Mouse (Mus musculus): ENCODE results near the gene Nos1ap. TPM values are rescaled to one million over a fixed set of nuclear protein-coding genes. Genes with fewer than 3 reads are reported as not detected.

Gene Nos1ap
- polyA plus RNA-seq, 1 experiment: 50.1 TPM

DNA sequence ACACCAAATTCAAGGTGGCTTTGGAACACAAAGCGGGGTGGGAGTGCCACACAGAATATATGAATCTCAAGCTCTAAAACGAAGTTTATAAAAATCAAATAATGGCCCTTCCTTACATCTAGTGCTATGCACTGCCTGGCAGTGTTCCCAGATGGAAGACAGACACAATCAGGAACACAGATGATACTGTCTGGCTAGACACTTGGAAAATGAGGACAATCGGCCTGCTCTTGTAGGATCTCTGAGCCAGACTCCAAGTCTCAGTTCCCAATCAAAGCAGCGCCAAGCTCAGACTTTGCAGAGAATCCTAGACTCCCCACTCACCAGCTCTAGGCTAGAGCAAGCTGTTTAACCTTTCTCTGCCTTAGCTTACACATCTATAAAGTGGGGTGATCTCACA, 85.3 kb downstream of the Nos1ap start:
- no peak for DNase-seq
- no peaks in the 10 kb centered on the region for H3K27me3 ChIP-seq (ENCODE audit: control insufficient read depth, insufficient read depth, low read length)
- TF ChIP-seq CTCF (IDR thresholded peaks at IDR 0.05; ENCODE audit: borderline replicate concordance, insufficient read depth, low read depth, low read length) (no peak), POLR2A (IDR thresholded peaks at IDR 0.05; ENCODE audit: borderline replicate concordance, insufficient read depth, low read length) (no peak)
- H3K27ac ChIP-seq (ENCODE audit: insufficient read depth, low read length): no peak overlapping the region
- no peak overlapping the region for H3K4me3 ChIP-seq (replicated peaks; ENCODE audit: insufficient read depth, low read depth, low read length)
- WGBS: 71% methylated on average over 4 of the region's 4 CpGs
- H3K4me1 ChIP-seq (ENCODE audit: control insufficient read depth, insufficient read depth, low read length): peaks cover 13% of the 10 kb centered on the region

DNA sequence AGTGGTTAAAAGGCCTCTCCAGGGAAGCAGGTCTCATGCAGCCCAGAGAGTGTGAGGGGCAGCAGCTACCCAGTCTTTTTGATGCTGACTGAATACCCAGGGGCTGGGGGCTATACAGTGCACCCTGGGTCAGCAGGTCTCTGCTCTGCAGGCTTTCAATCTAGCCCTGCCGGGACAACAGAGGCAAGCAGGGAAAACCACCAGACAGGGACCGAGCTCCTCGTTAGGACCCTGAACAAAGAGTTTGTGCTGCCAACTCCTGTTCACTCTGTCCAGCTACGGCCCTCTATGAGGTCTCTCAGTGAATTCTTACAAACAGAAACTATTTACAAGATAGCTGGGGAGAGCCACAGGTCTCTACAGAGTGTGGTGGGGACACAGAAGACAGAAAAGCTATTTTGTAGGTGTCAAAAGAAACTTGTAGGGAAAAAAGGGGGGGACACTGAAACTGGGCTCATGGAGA, 86.4 kb downstream of the Nos1ap start:
- Histone ChIP-seq H3K27me3 (ENCODE audit: control insufficient read depth, insufficient read depth, low read length) (no peaks in the 10 kb centered on the region), H3K4me1 (ENCODE audit: control insufficient read depth, insufficient read depth, low read length) (peaks cover 13% of the 10 kb centered on the region), H3K4me3 (replicated peaks; ENCODE audit: insufficient read depth, low read depth, low read length) (no peak overlapping the region), H3K27ac (ENCODE audit: insufficient read depth, low read length) (no peak overlapping the region)
- TF ChIP-seq CTCF (IDR thresholded peaks at IDR 0.05; ENCODE audit: borderline replicate concordance, insufficient read depth, low read depth, low read length) (no peak), POLR2A (IDR thresholded peaks at IDR 0.05; ENCODE audit: borderline replicate concordance, insufficient read depth, low read length) (no peak)
- no peak for DNase-seq
- WGBS: 91% methylated on average over 4 of the region's 4 CpGs

DNA sequence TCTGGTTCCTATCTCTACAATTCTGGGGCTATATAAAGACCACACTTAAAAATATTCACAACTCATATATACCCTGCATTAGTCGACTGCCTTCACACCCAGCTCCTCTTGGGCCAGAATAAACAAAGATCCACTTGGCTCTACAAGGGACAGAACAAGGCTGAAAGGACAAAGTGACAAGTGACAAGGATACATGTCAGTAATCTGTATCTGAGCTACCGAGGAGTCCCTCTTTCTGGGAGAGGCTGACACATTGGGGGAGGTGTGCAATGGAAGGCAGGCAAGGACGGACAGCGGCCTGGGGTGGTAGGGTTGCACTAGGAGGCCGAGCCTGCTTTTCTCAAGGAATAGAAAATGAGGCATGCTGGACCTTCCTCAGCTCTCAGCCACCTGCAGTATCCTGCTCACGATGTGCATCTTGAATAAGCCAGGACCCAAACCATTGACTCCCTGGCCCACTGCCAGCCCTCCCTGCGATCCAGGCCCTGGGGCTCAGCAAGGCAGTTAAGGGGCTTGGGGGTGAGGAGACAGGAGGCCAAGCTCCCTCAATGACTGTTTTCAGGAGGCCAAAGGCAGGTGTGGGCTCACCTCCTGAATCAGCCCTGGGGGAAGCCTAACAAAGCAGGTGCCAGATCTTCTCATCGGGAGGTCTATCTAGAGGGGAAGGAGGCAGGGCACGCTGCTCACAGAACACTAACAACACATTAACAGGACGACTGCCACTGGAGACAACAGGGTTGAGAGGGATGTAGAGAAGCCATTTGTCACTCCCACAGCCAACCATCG, 87.0 kb downstream of the Nos1ap start:
- H3K4me3 ChIP-seq (replicated peaks; ENCODE audit: insufficient read depth, low read depth, low read length): no peak overlapping the region
- peaks cover 13% of the 10 kb centered on the region for H3K4me1 ChIP-seq (ENCODE audit: control insufficient read depth, insufficient read depth, low read length)
- no peak overlapping the region for H3K27ac ChIP-seq (ENCODE audit: insufficient read depth, low read length)
- DNase-seq: peak in 1 of 2 experiments; percentile 28
- H3K27me3 ChIP-seq (ENCODE audit: control insufficient read depth, insufficient read depth, low read length): no peaks in the 10 kb centered on the region
- TF ChIP-seq CTCF (IDR thresholded peaks at IDR 0.05; ENCODE audit: borderline replicate concordance, insufficient read depth, low read depth, low read length) (no peak), POLR2A (IDR thresholded peaks at IDR 0.05; ENCODE audit: borderline replicate concordance, insufficient read depth, low read length) (no peak)
- WGBS: 40% methylated on average over 11 of the region's 11 CpGs

DNA sequence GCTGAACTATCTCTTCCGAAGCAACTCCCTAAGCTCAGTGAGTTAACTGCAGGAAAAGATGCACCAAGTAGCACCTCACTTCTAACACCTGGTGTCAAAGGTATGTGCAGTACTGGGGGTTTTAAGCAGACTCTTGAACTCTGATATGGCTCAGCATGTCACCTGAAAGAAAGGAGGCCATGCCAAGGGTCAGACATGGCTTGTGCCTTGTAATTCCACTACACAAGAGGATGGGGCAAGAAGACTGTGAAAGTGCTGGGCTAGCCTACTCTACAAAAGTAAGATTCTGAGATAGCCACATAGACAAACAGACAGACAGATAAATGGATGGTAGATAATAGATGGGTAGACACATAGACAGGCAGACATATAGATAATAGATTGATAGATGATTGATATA, 87.7 kb downstream of the Nos1ap start:
- peaks cover 13% of the 10 kb centered on the region for H3K4me1 ChIP-seq (ENCODE audit: control insufficient read depth, insufficient read depth, low read length)
- DNase-seq: no peak
- H3K27me3 ChIP-seq (ENCODE audit: control insufficient read depth, insufficient read depth, low read length): no peaks in the 10 kb centered on the region
- 98% methylated on average over 1 of the region's 1 CpGs for WGBS
- no peak overlapping the region for H3K4me3 ChIP-seq (replicated peaks; ENCODE audit: insufficient read depth, low read depth, low read length)
- H3K27ac ChIP-seq (ENCODE audit: insufficient read depth, low read length): no peak overlapping the region
- TF ChIP-seq POLR2A (IDR thresholded peaks at IDR 0.05; ENCODE audit: borderline replicate concordance, insufficient read depth, low read length): no peak
- TF ChIP-seq CTCF (IDR thresholded peaks at IDR 0.05; ENCODE audit: borderline replicate concordance, insufficient read depth, low read depth, low read length): no peak

DNA sequence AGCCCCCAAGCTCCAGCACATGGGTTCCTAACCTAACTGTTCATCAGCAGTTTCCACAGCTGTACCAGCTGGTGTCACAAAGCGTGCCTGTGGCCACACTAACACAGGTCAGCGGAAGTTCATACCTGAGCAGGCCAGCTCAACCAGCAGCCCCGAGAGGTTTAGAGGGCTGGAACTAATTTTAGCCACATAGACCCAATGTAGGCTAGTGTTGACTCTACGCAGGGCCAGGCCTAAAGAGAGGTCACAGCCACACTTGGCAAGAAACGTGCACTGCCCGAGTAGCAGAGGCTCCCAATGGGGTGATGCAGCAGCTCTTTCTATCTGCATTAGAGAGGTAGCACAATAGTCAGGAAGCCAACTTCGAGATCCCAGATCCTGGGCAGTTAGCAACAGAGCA, 88.1 kb downstream of the Nos1ap start:
- Histone ChIP-seq H3K27ac (ENCODE audit: insufficient read depth, low read length) (no peak overlapping the region), H3K4me3 (replicated peaks; ENCODE audit: insufficient read depth, low read depth, low read length) (no peak overlapping the region), H3K27me3 (ENCODE audit: control insufficient read depth, insufficient read depth, low read length) (no peaks in the 10 kb centered on the region), H3K4me1 (ENCODE audit: control insufficient read depth, insufficient read depth, low read length) (peaks cover 13% of the 10 kb centered on the region)
- 90% methylated on average over 7 of the region's 7 CpGs for WGBS
- TF ChIP-seq CTCF (IDR thresholded peaks at IDR 0.05; ENCODE audit: borderline replicate concordance, insufficient read depth, low read depth, low read length) (no peak), POLR2A (IDR thresholded peaks at IDR 0.05; ENCODE audit: borderline replicate concordance, insufficient read depth, low read length) (no peak)
- no peak for DNase-seq

DNA sequence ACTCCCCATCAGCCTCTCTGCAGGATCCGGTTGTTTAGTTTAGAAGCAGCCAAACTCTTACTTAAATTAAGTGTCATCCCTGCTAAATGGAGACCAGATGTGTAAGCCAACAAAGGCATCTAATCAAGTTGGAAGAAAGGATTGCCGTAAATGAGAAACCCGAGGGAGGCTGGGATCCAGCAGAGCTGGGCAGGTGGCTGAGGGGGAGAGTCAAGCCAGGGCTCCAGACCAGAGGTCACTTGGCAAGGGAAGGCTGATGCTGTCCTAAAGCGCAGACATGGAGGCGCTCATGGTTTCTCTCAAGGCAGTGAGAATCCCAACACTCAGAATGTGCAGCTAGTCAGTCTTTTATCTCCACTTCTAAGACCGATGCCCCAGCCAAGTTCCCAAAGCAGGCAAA, 89.8 kb downstream of the Nos1ap start:
- no peaks in the 10 kb centered on the region for H3K27me3 ChIP-seq (ENCODE audit: control insufficient read depth, insufficient read depth, low read length)
- no peak overlapping the region for H3K27ac ChIP-seq (ENCODE audit: insufficient read depth, low read length)
- H3K4me1 ChIP-seq (ENCODE audit: control insufficient read depth, insufficient read depth, low read length): peaks cover 10% of the 10 kb centered on the region
- no peak for DNase-seq
- no peak for TF ChIP-seq CTCF (IDR thresholded peaks at IDR 0.05; ENCODE audit: borderline replicate concordance, insufficient read depth, low read depth, low read length)
- TF ChIP-seq POLR2A (IDR thresholded peaks at IDR 0.05; ENCODE audit: borderline replicate concordance, insufficient read depth, low read length): no peak
- WGBS: 52% methylated on average over 6 of the region's 6 CpGs
- H3K4me3 ChIP-seq (replicated peaks; ENCODE audit: insufficient read depth, low read depth, low read length): no peak overlapping the region

DNA sequence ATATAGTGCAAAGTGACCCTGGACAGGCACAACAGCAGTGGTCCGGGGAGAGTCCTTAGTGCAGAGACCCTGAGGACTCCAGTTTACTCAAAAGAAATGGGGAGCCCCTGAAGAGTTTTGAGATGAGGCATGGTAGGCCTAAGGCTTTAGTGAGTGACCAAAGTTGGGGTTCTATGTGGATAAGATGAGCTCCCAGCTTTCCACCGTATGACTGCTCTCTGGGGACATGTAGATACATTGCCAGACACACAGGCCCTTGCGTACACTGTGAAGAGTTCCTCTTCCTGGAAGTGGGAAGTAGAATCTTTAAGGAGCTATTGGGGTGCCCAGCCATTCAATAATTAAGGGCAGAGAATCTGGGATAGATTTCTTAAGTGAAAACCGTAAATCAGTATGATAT, 90.2 kb downstream of the Nos1ap start:
- Histone ChIP-seq H3K27ac (ENCODE audit: insufficient read depth, low read length) (no peak overlapping the region), H3K4me1 (ENCODE audit: control insufficient read depth, insufficient read depth, low read length) (peaks cover 10% of the 10 kb centered on the region), H3K4me3 (replicated peaks; ENCODE audit: insufficient read depth, low read depth, low read length) (no peak overlapping the region), H3K27me3 (ENCODE audit: control insufficient read depth, insufficient read depth, low read length) (no peaks in the 10 kb centered on the region)
- no peak for DNase-seq
- TF ChIP-seq POLR2A (IDR thresholded peaks at IDR 0.05; ENCODE audit: borderline replicate concordance, insufficient read depth, low read length) (no peak), CTCF (IDR thresholded peaks at IDR 0.05; ENCODE audit: borderline replicate concordance, insufficient read depth, low read depth, low read length) (no peak)
- WGBS: 83% methylated on average over 4 of the region's 4 CpGs

DNA sequence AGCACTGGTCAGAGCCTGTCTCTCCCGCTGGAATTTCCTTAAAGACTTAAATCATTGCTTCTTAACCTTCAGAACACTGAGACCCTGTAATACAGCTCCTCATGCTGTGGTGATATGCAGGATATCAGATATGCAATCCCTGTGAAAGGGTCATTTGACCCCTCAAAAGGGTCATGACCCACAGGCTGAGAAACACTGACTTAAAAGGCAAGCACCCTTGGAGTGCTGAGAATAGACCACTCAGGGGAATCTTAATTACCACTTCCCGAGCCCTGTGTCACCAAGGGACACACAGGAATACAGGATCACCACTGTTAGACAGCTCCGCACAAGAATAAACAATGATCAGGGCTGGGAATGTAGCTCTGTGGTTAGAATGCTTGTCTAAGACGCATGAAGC, 91.0 kb downstream of the Nos1ap start:
- Histone ChIP-seq H3K4me3 (replicated peaks; ENCODE audit: insufficient read depth, low read depth, low read length) (no peak overlapping the region), H3K4me1 (ENCODE audit: control insufficient read depth, insufficient read depth, low read length) (peaks cover 10% of the 10 kb centered on the region), H3K27me3 (ENCODE audit: control insufficient read depth, insufficient read depth, low read length) (no peaks in the 10 kb centered on the region), H3K27ac (ENCODE audit: insufficient read depth, low read length) (no peak overlapping the region; the same call in 1 of the 2 replicates)
- WGBS: 81% methylated on average over 4 of the region's 4 CpGs
- no peak for DNase-seq
- TF ChIP-seq CTCF (IDR thresholded peaks at IDR 0.05; ENCODE audit: borderline replicate concordance, insufficient read depth, low read depth, low read length) (no peak), POLR2A (IDR thresholded peaks at IDR 0.05; ENCODE audit: borderline replicate concordance, insufficient read depth, low read length) (no peak)

Data from cerebellum, adult 2 months (tissue).